In genomic region chr2:6450544-6450943, GRCm38 (mm10) we compare ENCODE assay signal across 16 mouse cellular contexts.
DNase-seq lines count a peak whose midpoint lies in the region; ATAC-seq and TF ChIP-seq lines count a peak whose summit lies in the region.
"Had no signal": no experiment of that assay in that cellular context is flagged by ENCODE, and none has a peak within 500 bp of the region (broad histone marks: within the 10 kb centered on the region; RNA-seq: fewer than 3 reads in every experiment).

No protein-coding gene starts in this region.

- peak; percentile 61 to 74 for DNase-seq in layer of hippocampus, postnatal 10 days (ENCODE audit: low spot score in 2 of 2)
- no peak for DNase-seq in layer of hippocampus, adult 9-10 months (ENCODE audit: low spot score)
- DNase-seq in brain, embryonic 14.5 days (ENCODE audit: low read depth) = peak; percentile 87
- DNase-seq in cerebellum, adult 8-10 months = peak; percentile 40
- DNase-seq in forebrain, postnatal 0 days = peak; percentile 58
- DNase-seq in urinary bladder, postnatal 36 days (ENCODE audit: low spot score in 2 of 2) = no peak
- DNase-seq in adrenal gland, postnatal 14 days = no peak
- DNase-seq: kidney, postnatal 10 days; lung, adult 2 months; right cerebral cortex, postnatal 4 days; thymus, adult 2 months had no signal

- no peak for TF ChIP-seq CTCF in brain, embryonic 14.5 days (IDR thresholded peaks at IDR 0.05; ENCODE audit: borderline replicate concordance, extremely low read depth, insufficient read depth, insufficient read length)
- TF ChIP-seq CTCF in forebrain, postnatal 0 days (IDR thresholded peaks at IDR 0.05; ENCODE audit: low read depth) = no peak

- no peak overlapping the region for H3K9ac ChIP-seq in forebrain, postnatal 0 days
- H3K9ac ChIP-seq: heart, embryonic 15.5 days; intestine, embryonic 15.5 days had no signal

- WGBS in forebrain, postnatal 0 days = 32% methylated on average over 3 of the region's 3 CpGs

- no peaks in the 10 kb centered on the region for H3K36me3 ChIP-seq in forebrain, postnatal 0 days (ENCODE audit: insufficient read depth)
- H3K36me3 ChIP-seq: heart, embryonic 15.5 days; intestine, embryonic 15.5 days had no signal

- H3K4me3 ChIP-seq in forebrain, postnatal 0 days (ENCODE audit: low read depth, low read length) = no peak overlapping the region
- H3K4me3 ChIP-seq: heart, embryonic 15.5 days; intestine, embryonic 15.5 days; left cerebral cortex, adult 2 months had no signal

- H3K27ac ChIP-seq in forebrain, postnatal 0 days (ENCODE audit: low read depth, low read length) = no peak overlapping the region
- H3K27ac ChIP-seq: heart, embryonic 15.5 days; intestine, embryonic 15.5 days; left cerebral cortex, adult 2 months; macrophage had no signal

- no peak for ATAC-seq in forebrain, postnatal 0 days
- ATAC-seq: CD4-positive, CD25-positive, alpha-beta regulatory T cell, adult 4 months; intestine, embryonic 15.5 days had no signal

- no peaks in the 10 kb centered on the region for H3K27me3 ChIP-seq in forebrain, postnatal 0 days (ENCODE audit: insufficient read depth, low read length)
- H3K27me3 ChIP-seq: heart, embryonic 15.5 days; intestine, embryonic 15.5 days had no signal

- TF ChIP-seq POLR2A in brain, embryonic 14.5 days (IDR thresholded peaks at IDR 0.05; ENCODE audit: borderline replicate concordance, extremely low read depth, insufficient read depth, insufficient read length, poor library complexity, severe bottlenecking) = no peak

- no peaks in the 10 kb centered on the region for H3K9me3 ChIP-seq in forebrain, postnatal 0 days (ENCODE audit: low read length)
- H3K9me3 ChIP-seq: heart, embryonic 15.5 days; intestine, embryonic 15.5 days had no signal

- H3K4me2 ChIP-seq in forebrain, postnatal 0 days (ENCODE audit: low read depth) = no peak overlapping the region
- H3K4me2 ChIP-seq: heart, embryonic 15.5 days; intestine, embryonic 15.5 days had no signal

- H3K4me1 ChIP-seq in forebrain, postnatal 0 days (ENCODE audit: insufficient read depth) = no peaks in the 10 kb centered on the region
- H3K4me1 ChIP-seq: intestine, embryonic 15.5 days had no signal

Comparison
In these comparisons a context has a peak if more than half of its experiments do, and no peak if none do; other contexts are left out.
1. DNase-seq: peak in layer of hippocampus, postnatal 10 days (2 of 2), brain, embryonic 14.5 days (single experiment), cerebellum, adult 8-10 months (single experiment) and forebrain, postnatal 0 days (single experiment); none in layer of hippocampus, adult 9-10 months (single experiment), urinary bladder, postnatal 36 days (0 of 2) and adrenal gland, postnatal 14 days (single experiment).